24 mouse cellular contexts compared by ENCODE assay signal in the genomic region with DNA sequence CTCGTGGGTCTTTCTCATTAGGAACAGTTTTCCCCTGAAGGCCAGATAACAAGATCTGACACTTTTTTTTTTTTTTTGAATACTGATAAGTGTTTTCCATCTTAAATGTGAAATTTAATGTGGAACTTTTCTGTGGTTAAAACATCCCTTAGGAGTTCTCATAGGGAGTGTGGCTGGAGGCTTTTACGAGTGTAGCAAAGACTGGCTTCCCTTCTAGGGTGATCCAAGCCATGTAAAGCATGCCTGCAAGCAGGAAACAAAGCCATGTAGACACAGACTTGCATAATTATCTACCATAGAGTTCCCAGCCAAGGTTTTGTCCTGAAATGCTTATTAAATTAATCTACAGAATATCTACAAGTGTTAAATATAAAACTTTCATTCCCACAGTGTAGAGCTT.
"Had no signal": no experiment of that assay in that cellular context is flagged by ENCODE, and none has a peak within 500 bp of the region (broad histone marks: within the 10 kb centered on the region; RNA-seq: fewer than 3 reads in every experiment).

No protein-coding gene starts in this region.

- H3K27ac ChIP-seq: gastrocnemius, adult 2 months; heart, embryonic 10.5 days; hindbrain, embryonic 10.5 days; hindbrain, embryonic 12.5 days; hindbrain, embryonic 14.5 days; intestine, embryonic 15.5 days; layer of hippocampus, adult 2 months; left cerebral cortex, adult 2 months; liver, embryonic 13.5 days; liver, embryonic 15.5 days had no signal

- H3K9ac ChIP-seq: hindbrain, embryonic 12.5 days; hindbrain, embryonic 14.5 days; intestine, embryonic 15.5 days; liver, embryonic 13.5 days; liver, embryonic 15.5 days had no signal

- H3K4me2 ChIP-seq: hindbrain, embryonic 12.5 days; hindbrain, embryonic 14.5 days; intestine, embryonic 15.5 days; liver, embryonic 11.5 days; liver, embryonic 13.5 days; liver, embryonic 15.5 days had no signal

- H3K27me3 ChIP-seq: hindbrain, embryonic 12.5 days; intestine, embryonic 15.5 days; liver, embryonic 13.5 days; liver, embryonic 15.5 days had no signal

- DNase-seq: gastrocnemius, adult 2 months; gastrocnemius, postnatal 10 days; gastrocnemius, postnatal 25 days; heart, postnatal 10 days; heart, postnatal 4 days; kidney, adult 18-20 months; kidney, adult 8-10 months; kidney, postnatal 10 days; kidney, postnatal 25 days; kidney, postnatal 4 days; liver; liver, embryonic 13.5 days had no signal

- H3K36me3 ChIP-seq: hindbrain, embryonic 12.5 days; intestine, embryonic 15.5 days; liver, embryonic 13.5 days; liver, embryonic 15.5 days had no signal

- H3K4me3 ChIP-seq: gastrocnemius, adult 2 months; heart, embryonic 10.5 days; hindbrain, embryonic 10.5 days; hindbrain, embryonic 12.5 days; intestine, embryonic 15.5 days; layer of hippocampus, adult 2 months; left cerebral cortex, adult 2 months; liver, embryonic 13.5 days; liver, embryonic 15.5 days had no signal

- ATAC-seq: hindbrain, embryonic 16.5 days; inflammation-experienced regulatory T-cells, adult 6 months; intestine, embryonic 15.5 days; intestine, postnatal 0 days had no signal

- H3K9me3 ChIP-seq: intestine, embryonic 15.5 days; liver, embryonic 13.5 days; liver, embryonic 15.5 days had no signal

- H3K4me1 ChIP-seq: liver, embryonic 13.5 days; liver, embryonic 15.5 days had no signal
